12 mouse cellular contexts compared by ENCODE assay signal in genomic region chr16:76866465-76866802, GRCm38 (mm10).
DNase-seq lines count a peak whose midpoint lies in the region; ATAC-seq and TF ChIP-seq lines count a peak whose summit lies in the region.
"Had no signal": no experiment of that assay in that cellular context is flagged by ENCODE, and none has a peak within 500 bp of the region (broad histone marks: within the 10 kb centered on the region; RNA-seq: fewer than 3 reads in every experiment).

No protein-coding gene starts in this region.

- no peaks in the 10 kb centered on the region for H3K9me3 ChIP-seq in forebrain, embryonic 14.5 days (replicated peaks; ENCODE audit: control insufficient read depth, low read length)
- H3K9me3 ChIP-seq in forebrain, embryonic 11.5 days (ENCODE audit: control insufficient read depth, low read length): no peaks in the 10 kb centered on the region
- H3K9me3 ChIP-seq in lung, postnatal 0 days (ENCODE audit: low read length): no peaks in the 10 kb centered on the region
- H3K9me3 ChIP-seq in intestine, postnatal 0 days (ENCODE audit: control insufficient read depth): no peaks in the 10 kb centered on the region
- H3K9me3 ChIP-seq in neural tube, embryonic 15.5 days (replicated peaks): no peaks in the 10 kb centered on the region
- H3K9me3 ChIP-seq: G1E had no signal

- H3K27ac ChIP-seq in forebrain, embryonic 14.5 days (ENCODE audit: low read depth, low read length): no peak overlapping the region
- H3K27ac ChIP-seq in forebrain, embryonic 11.5 days (ENCODE audit: low read depth, low read length): no peak overlapping the region
- H3K27ac ChIP-seq in lung, postnatal 0 days (ENCODE audit: low read length): no peak overlapping the region
- no peak overlapping the region for H3K27ac ChIP-seq in intestine, postnatal 0 days (ENCODE audit: low read depth, low read length)
- H3K27ac ChIP-seq in neural tube, embryonic 15.5 days (replicated peaks): no peak overlapping the region

- no peak overlapping the region for H3K4me3 ChIP-seq in forebrain, embryonic 14.5 days (ENCODE audit: low read depth, low read length)
- no peak overlapping the region for H3K4me3 ChIP-seq in forebrain, embryonic 11.5 days (ENCODE audit: low read depth, low read length)
- H3K4me3 ChIP-seq in lung, postnatal 0 days (ENCODE audit: low read depth, low read length): no peak overlapping the region
- no peak overlapping the region for H3K4me3 ChIP-seq in intestine, postnatal 0 days (ENCODE audit: low read depth, low read length)
- no peak overlapping the region for H3K4me3 ChIP-seq in neural tube, embryonic 15.5 days (replicated peaks)
- H3K4me3 ChIP-seq: myocyte had no signal

- H3K9ac ChIP-seq in forebrain, embryonic 14.5 days (ENCODE audit: low read length): no peak overlapping the region
- H3K9ac ChIP-seq in forebrain, embryonic 11.5 days (ENCODE audit: low read length): no peak overlapping the region
- H3K9ac ChIP-seq in lung, postnatal 0 days (replicated peaks; ENCODE audit: low read depth): no peak overlapping the region
- H3K9ac ChIP-seq in intestine, postnatal 0 days (ENCODE audit: low read depth, low read length): no peak overlapping the region
- H3K9ac ChIP-seq in neural tube, embryonic 15.5 days (replicated peaks): no peak overlapping the region

- ATAC-seq in forebrain, embryonic 14.5 days: peak; percentile 63
- no peak for ATAC-seq in forebrain, embryonic 11.5 days (replicated peaks; ENCODE audit: low FRiP score)
- ATAC-seq in lung, postnatal 0 days: no peak
- ATAC-seq in intestine, postnatal 0 days: no peak
- 0 out of 2 replicates have a peak, but pooled peaks have one; percentile 63 for ATAC-seq in neural tube, embryonic 15.5 days (ENCODE audit: low FRiP score)

- TF ChIP-seq EP300 in lung, postnatal 0 days (IDR thresholded peaks at IDR 0.05): no peak

- no peaks in the 10 kb centered on the region for H3K36me3 ChIP-seq in forebrain, embryonic 14.5 days (ENCODE audit: control insufficient read depth, insufficient read depth, low read length)
- H3K36me3 ChIP-seq in forebrain, embryonic 11.5 days (ENCODE audit: control insufficient read depth, insufficient read depth, low read length): no peaks in the 10 kb centered on the region
- no peaks in the 10 kb centered on the region for H3K36me3 ChIP-seq in lung, postnatal 0 days (ENCODE audit: insufficient read depth, low read length)
- H3K36me3 ChIP-seq in intestine, postnatal 0 days (ENCODE audit: control insufficient read depth, insufficient read depth): no peaks in the 10 kb centered on the region
- no peaks in the 10 kb centered on the region for H3K36me3 ChIP-seq in neural tube, embryonic 15.5 days
- H3K36me3 ChIP-seq: G1E had no signal

- no peak for TF ChIP-seq CTCF in lung, postnatal 0 days (IDR thresholded peaks at IDR 0.05)
- TF ChIP-seq CTCF in intestine, postnatal 0 days (IDR thresholded peaks at IDR 0.05; ENCODE audit: low read depth): no peak

- no peak overlapping the region for H3K4me2 ChIP-seq in forebrain, embryonic 14.5 days (ENCODE audit: low read length)
- H3K4me2 ChIP-seq in forebrain, embryonic 11.5 days (ENCODE audit: low read depth, low read length, severe bottlenecking): no peak overlapping the region
- no peak overlapping the region for H3K4me2 ChIP-seq in lung, postnatal 0 days (replicated peaks; ENCODE audit: low read depth, low read length)
- peak overlapping the region; percentile 6; the same call in 1 of the 2 replicates for H3K4me2 ChIP-seq in intestine, postnatal 0 days (replicated peaks; ENCODE audit: low read depth)
- peak overlapping the region; percentile 54 for H3K4me2 ChIP-seq in neural tube, embryonic 15.5 days

- no peaks in the 10 kb centered on the region for H3K4me1 ChIP-seq in forebrain, embryonic 14.5 days (ENCODE audit: control insufficient read depth, insufficient read depth, low read length)
- no peaks in the 10 kb centered on the region for H3K4me1 ChIP-seq in forebrain, embryonic 11.5 days (replicated peaks; ENCODE audit: control insufficient read depth, insufficient read depth, low read length)
- H3K4me1 ChIP-seq in lung, postnatal 0 days (ENCODE audit: insufficient read depth, low read depth, low read length): no peaks in the 10 kb centered on the region
- no peaks in the 10 kb centered on the region for H3K4me1 ChIP-seq in intestine, postnatal 0 days (replicated peaks; ENCODE audit: control insufficient read depth, insufficient read depth, low read length)
- peaks cover 7% of the 10 kb centered on the region for H3K4me1 ChIP-seq in neural tube, embryonic 15.5 days

- no peaks in the 10 kb centered on the region for H3K27me3 ChIP-seq in forebrain, embryonic 14.5 days (replicated peaks; ENCODE audit: control insufficient read depth, insufficient read depth, low read length)
- no peaks in the 10 kb centered on the region for H3K27me3 ChIP-seq in forebrain, embryonic 11.5 days (ENCODE audit: control insufficient read depth, insufficient read depth, low read length)
- H3K27me3 ChIP-seq in lung, postnatal 0 days (replicated peaks; ENCODE audit: insufficient read depth, low read length): no peaks in the 10 kb centered on the region
- no peaks in the 10 kb centered on the region for H3K27me3 ChIP-seq in intestine, postnatal 0 days (replicated peaks; ENCODE audit: control insufficient read depth, insufficient read depth, low read length)
- no peaks in the 10 kb centered on the region for H3K27me3 ChIP-seq in neural tube, embryonic 15.5 days (replicated peaks)

- peak; percentile 18 for DNase-seq in forebrain, embryonic 14.5 days (ENCODE audit: low spot score)
- no peak for DNase-seq in forebrain, embryonic 11.5 days (ENCODE audit: low spot score)
- peak; percentile 27 for DNase-seq in lung, postnatal 0 days (ENCODE audit: low spot score)
- no peak for DNase-seq in lung, postnatal 36 days
- no peak for DNase-seq in thymus, postnatal 14 days
- no peak for DNase-seq in kidney, postnatal 25 days
- DNase-seq: B cell, adult 2 months; lung, adult 2 months had no signal

- WGBS in forebrain, embryonic 14.5 days: 58% methylated on average over 4 of the region's 4 CpGs
- 80% methylated on average over 4 of the region's 4 CpGs for WGBS in forebrain, embryonic 11.5 days
- WGBS in lung, postnatal 0 days: 32% methylated on average over 4 of the region's 4 CpGs
- WGBS in intestine, postnatal 0 days: 16% methylated on average over 4 of the region's 4 CpGs
- WGBS in neural tube, embryonic 15.5 days: 32% methylated on average over 4 of the region's 4 CpGs

Comparison
In these comparisons a context has a peak if more than half of its experiments do, and no peak if none do; other contexts are left out.
1. ATAC-seq: peak in forebrain, embryonic 14.5 days (single experiment) and neural tube, embryonic 15.5 days (single experiment); none in forebrain, embryonic 11.5 days (single experiment), lung, postnatal 0 days (single experiment) and intestine, postnatal 0 days (single experiment).
2. DNase-seq: peak in forebrain, embryonic 14.5 days (single experiment) and lung, postnatal 0 days (single experiment); none in forebrain, embryonic 11.5 days (single experiment), lung, postnatal 36 days (single experiment), thymus, postnatal 14 days (single experiment) and kidney, postnatal 25 days (0 of 2).
3. H3K4me2 ChIP-seq: peak in intestine, postnatal 0 days (single experiment) and neural tube, embryonic 15.5 days (single experiment); none in forebrain, embryonic 14.5 days (single experiment), forebrain, embryonic 11.5 days (single experiment) and lung, postnatal 0 days (single experiment).